Mouse (Mus musculus) cerebellum, adult 2 months (tissue): ENCODE results near the gene Cemip.

ENCODE experiments used
- CTCF ChIP-seq: fragments of 200-500 bp; IDR thresholded peaks from 2 replicates; pipeline ENCODE4 v1.5.1; 2011; ENCODE audit warnings: low read depth, mild to moderate bottlenecking, control low read depth, low read length, moderate library complexity, borderline replicate concordance; ENCODE audit not compliant: insufficient read depth
- POLR2A ChIP-seq: fragments of 200-500 bp; IDR thresholded peaks from 2 replicates; pipeline ENCODE4 v1.6.1; 2011; ENCODE audit warnings: low read length, control low read depth, borderline replicate concordance; ENCODE audit not compliant: insufficient read depth

DNA sequence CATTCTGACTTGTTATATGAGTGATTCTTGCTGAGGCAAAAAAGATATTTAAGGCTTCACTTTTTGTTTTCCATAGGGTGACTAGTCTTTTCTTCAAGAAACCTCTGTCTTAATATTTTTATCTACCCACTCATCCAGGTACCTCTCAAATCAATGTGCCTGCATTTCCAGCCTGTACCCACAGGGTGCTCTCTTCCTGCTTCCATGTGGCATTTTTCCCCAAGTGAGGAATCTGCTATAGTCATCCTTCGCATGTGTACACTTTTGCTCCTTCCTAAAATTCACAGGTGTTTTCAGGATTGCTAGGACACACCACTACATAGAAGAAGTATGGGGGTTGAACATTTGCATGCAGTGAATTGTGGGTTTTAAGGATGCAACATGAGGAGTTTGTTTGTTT lies 192.0 kb downstream of the Cemip start:
- TF ChIP-seq POLR2A (no peak), CTCF (no peak)
